11 mouse cellular contexts compared by ENCODE assay signal in genomic region chr15:13244306-13244705, GRCm38 (mm10).
A peak's percentile ranks its signal among the peaks of the same experiment; 100 is the strongest.
DNase-seq lines count a peak whose midpoint lies in the region; ATAC-seq and TF ChIP-seq lines count a peak whose summit lies in the region.
"Had no signal": no experiment of that assay in that cellular context is flagged by ENCODE, and none has a peak within 500 bp of the region (broad histone marks: within the 10 kb centered on the region; RNA-seq: fewer than 3 reads in every experiment).

No protein-coding gene starts in this region.

- DNase-seq in lung, postnatal 0 days (ENCODE audit: low spot score) = peak; percentile 51
- no peak for DNase-seq in lung, postnatal 14 days
- DNase-seq in embryonic facial prominence, embryonic 11.5 days (ENCODE audit: low spot score) = peak; percentile 18
- no peak for DNase-seq in hindbrain, postnatal 0 days (ENCODE audit: low spot score)
- DNase-seq in spleen, postnatal 4 days (ENCODE audit: low spot score in 2 of 2) = no peak
- no peak for DNase-seq in urinary bladder, adult 2 months (ENCODE audit: low spot score)
- DNase-seq: cerebellum, adult 11-12 months; right cerebral cortex, postnatal 4 days; thymus, postnatal 25 days had no signal

- H3K36me3 ChIP-seq in lung, postnatal 0 days (ENCODE audit: insufficient read depth, low read length) = no peaks in the 10 kb centered on the region
- no peaks in the 10 kb centered on the region for H3K36me3 ChIP-seq in embryonic facial prominence, embryonic 11.5 days (replicated peaks; ENCODE audit: control insufficient read depth, insufficient read depth, low read depth, low read length)
- H3K36me3 ChIP-seq in hindbrain, postnatal 0 days (ENCODE audit: insufficient read depth, low read length) = no peaks in the 10 kb centered on the region
- H3K36me3 ChIP-seq in neural tube, embryonic 14.5 days (ENCODE audit: control insufficient read depth, insufficient read depth, low read length) = no peaks in the 10 kb centered on the region
- H3K36me3 ChIP-seq: intestine, embryonic 15.5 days had no signal

- TF ChIP-seq EP300 in lung, postnatal 0 days (IDR thresholded peaks at IDR 0.05) = no peak

- WGBS in lung, postnatal 0 days = 36% methylated on average over 14 of the region's 14 CpGs
- 33% methylated on average over 14 of the region's 14 CpGs for WGBS in embryonic facial prominence, embryonic 11.5 days
- 27% methylated on average over 14 of the region's 14 CpGs for WGBS in hindbrain, postnatal 0 days
- WGBS in neural tube, embryonic 14.5 days = 16% methylated on average over 14 of the region's 14 CpGs

- peak; percentile 72 for ATAC-seq in lung, postnatal 0 days
- 0 out of 2 replicates have a peak, but pooled peaks have one; percentile 65 for ATAC-seq in embryonic facial prominence, embryonic 11.5 days (replicated peaks; ENCODE audit: insufficient number of reproducible peaks, low FRiP score, low TSS enrichment, low read depth)
- ATAC-seq in hindbrain, postnatal 0 days = no peak
- ATAC-seq in neural tube, embryonic 14.5 days (ENCODE audit: low read depth) = peak; percentile 56; the same call in 1 of the 2 replicates
- ATAC-seq: intestine, embryonic 15.5 days had no signal

- H3K27me3 ChIP-seq in lung, postnatal 0 days (replicated peaks; ENCODE audit: insufficient read depth, low read length) = no peaks in the 10 kb centered on the region
- no peaks in the 10 kb centered on the region for H3K27me3 ChIP-seq in embryonic facial prominence, embryonic 11.5 days (ENCODE audit: control insufficient read depth, insufficient read depth, low read length)
- H3K27me3 ChIP-seq in hindbrain, postnatal 0 days (ENCODE audit: insufficient read depth, low read length) = no peaks in the 10 kb centered on the region
- H3K27me3 ChIP-seq in neural tube, embryonic 14.5 days (ENCODE audit: control insufficient read depth, insufficient read depth, low read length) = no peaks in the 10 kb centered on the region
- H3K27me3 ChIP-seq: intestine, embryonic 15.5 days had no signal

- no peak overlapping the region for H3K27ac ChIP-seq in lung, postnatal 0 days (ENCODE audit: low read length)
- no peak overlapping the region for H3K27ac ChIP-seq in embryonic facial prominence, embryonic 11.5 days (replicated peaks; ENCODE audit: low read depth, low read length)
- no peak overlapping the region for H3K27ac ChIP-seq in hindbrain, postnatal 0 days
- no peak overlapping the region for H3K27ac ChIP-seq in neural tube, embryonic 14.5 days (ENCODE audit: low read depth, low read length)
- H3K27ac ChIP-seq: intestine, embryonic 15.5 days had no signal

- no peak overlapping the region for H3K4me2 ChIP-seq in lung, postnatal 0 days (replicated peaks; ENCODE audit: low read depth, low read length)
- peak overlapping the region; percentile 21 for H3K4me2 ChIP-seq in embryonic facial prominence, embryonic 11.5 days (ENCODE audit: low read depth, low read length)
- H3K4me2 ChIP-seq in hindbrain, postnatal 0 days (ENCODE audit: low read depth, low read length) = peak overlapping the region; percentile 21; the same call in 1 of the 2 replicates
- peak overlapping the region; percentile 19; the same call in 1 of the 2 replicates for H3K4me2 ChIP-seq in neural tube, embryonic 14.5 days (ENCODE audit: low read depth, low read length)
- H3K4me2 ChIP-seq: intestine, embryonic 15.5 days had no signal

- no peaks in the 10 kb centered on the region for H3K4me1 ChIP-seq in lung, postnatal 0 days (ENCODE audit: insufficient read depth, low read depth, low read length)
- no peaks in the 10 kb centered on the region for H3K4me1 ChIP-seq in embryonic facial prominence, embryonic 11.5 days (ENCODE audit: control insufficient read depth, insufficient read depth, low read length)
- H3K4me1 ChIP-seq in hindbrain, postnatal 0 days (ENCODE audit: insufficient read depth, low read length) = no peaks in the 10 kb centered on the region
- no peaks in the 10 kb centered on the region for H3K4me1 ChIP-seq in neural tube, embryonic 14.5 days (ENCODE audit: control insufficient read depth, insufficient read depth, low read length)
- H3K4me1 ChIP-seq: intestine, embryonic 15.5 days had no signal

- H3K9ac ChIP-seq in lung, postnatal 0 days (replicated peaks; ENCODE audit: low read depth) = no peak overlapping the region
- no peak overlapping the region; the same call in 1 of the 2 replicates for H3K9ac ChIP-seq in embryonic facial prominence, embryonic 11.5 days (replicated peaks; ENCODE audit: low read length)
- H3K9ac ChIP-seq in hindbrain, postnatal 0 days (replicated peaks; ENCODE audit: low read length) = no peak overlapping the region
- peak overlapping the region; percentile 12; the same call in 1 of the 2 replicates for H3K9ac ChIP-seq in neural tube, embryonic 14.5 days (replicated peaks; ENCODE audit: low read depth, low read length)
- H3K9ac ChIP-seq: intestine, embryonic 15.5 days had no signal

- no peaks in the 10 kb centered on the region for H3K9me3 ChIP-seq in lung, postnatal 0 days (ENCODE audit: low read length)
- no peaks in the 10 kb centered on the region for H3K9me3 ChIP-seq in embryonic facial prominence, embryonic 11.5 days (replicated peaks; ENCODE audit: control insufficient read depth, low read length)
- H3K9me3 ChIP-seq in hindbrain, postnatal 0 days (ENCODE audit: low read length) = no peaks in the 10 kb centered on the region
- no peaks in the 10 kb centered on the region for H3K9me3 ChIP-seq in neural tube, embryonic 14.5 days (ENCODE audit: control insufficient read depth, low read length)
- H3K9me3 ChIP-seq: intestine, embryonic 15.5 days had no signal

- no peak for TF ChIP-seq CTCF in lung, postnatal 0 days (IDR thresholded peaks at IDR 0.05)
- no peak for TF ChIP-seq CTCF in hindbrain, postnatal 0 days (IDR thresholded peaks at IDR 0.05; ENCODE audit: low read depth)

- no peak overlapping the region for H3K4me3 ChIP-seq in lung, postnatal 0 days (ENCODE audit: low read depth, low read length)
- no peak overlapping the region for H3K4me3 ChIP-seq in embryonic facial prominence, embryonic 11.5 days (ENCODE audit: low read depth, low read length)
- no peak overlapping the region for H3K4me3 ChIP-seq in hindbrain, postnatal 0 days (ENCODE audit: low read length)
- H3K4me3 ChIP-seq in neural tube, embryonic 14.5 days (ENCODE audit: low read depth, low read length) = no peak overlapping the region
- H3K4me3 ChIP-seq: intestine, embryonic 15.5 days had no signal

Comparison
In these comparisons a context has a peak if more than half of its experiments do, and no peak if none do; other contexts are left out.
1. DNase-seq: peak in lung, postnatal 0 days (single experiment) and embryonic facial prominence, embryonic 11.5 days (single experiment); none in lung, postnatal 14 days (single experiment), hindbrain, postnatal 0 days (single experiment), spleen, postnatal 4 days (0 of 2) and urinary bladder, adult 2 months (single experiment).